Mouse (Mus musculus) liver, embryonic 14.5 days (tissue): ENCODE data around the gene Actl10. TPM values are rescaled to one million over a fixed set of nuclear protein-coding genes. Genes with fewer than 3 reads are reported as not detected.

Experiments
- ATAC-seq: fragments of 200-750 bp; cut with Nextera tagmentation; 2 replicates; pipeline ENCODE4 v1.8.0; 2017; ENCODE audit warnings: moderate number of reproducible peaks, mild to moderate bottlenecking, moderate library complexity; ENCODE audit not compliant: insufficient read depth
- DNase-seq, 3 experiments: peaks; one replicate each; pipeline ENCODE4 v3.0.0-alpha.2; 2012 to 2013; ENCODE audit warnings: low read depth in 3 of 3, low spot score in 3 of 3
- H3K27ac ChIP-seq: fragments of 300-500 bp; sonication (generic); 2 replicates; pipeline ENCODE4 v1.5.1; 2014; ENCODE audit warnings: moderate library complexity, mild to moderate bottlenecking, control low read depth, inconsistent platforms
- H3K27me3 ChIP-seq: fragments of 300-500 bp; sonication (generic); 2 replicates; pipeline ENCODE4 v1.6.1; 2014; ENCODE audit warnings: mild to moderate bottlenecking, low read length, moderate library complexity; ENCODE audit not compliant: control insufficient read depth, insufficient read depth
- H3K36me3 ChIP-seq: fragments of 300-500 bp; sonication (generic); replicated peaks from 2 replicates; pipeline ENCODE4 v1.6.1; 2014; ENCODE audit warnings: low read depth; ENCODE audit not compliant: control insufficient read depth, insufficient read depth
- H3K4me1 ChIP-seq, 2 experiments: fragments of 200-500 bp in 1 of 2; fragments of 300-500 bp in 1 of 2; sonication (generic) in 1 of 2; replicated peaks; 2 replicates each; pipeline ENCODE4 v1.6.1; 2012 to 2014; ENCODE audit warnings: antibody characterized with exemption in 1 of 2, inconsistent platforms in 1 of 2, low read length in 1 of 2; ENCODE audit not compliant: control insufficient read depth in 2 of 2, insufficient read depth in 2 of 2
- H3K4me2 ChIP-seq: fragments of 300-500 bp; sonication (generic); 2 replicates; pipeline ENCODE4 v1.6.1; 2014; ENCODE audit warnings: low read depth, mild to moderate bottlenecking, control low read depth, moderate library complexity
- H3K4me3 ChIP-seq, 2 experiments: fragments of 200-500 bp in 1 of 2; fragments of 300-500 bp in 1 of 2; sonication (generic) in 1 of 2; 2 replicates each; pipeline ENCODE4 v1.5.1; 2012 to 2014; ENCODE audit warnings: low read depth in 2 of 2, low read length in 2 of 2, mild to moderate bottlenecking in 2 of 2, control low read depth in 1 of 2, inconsistent platforms in 1 of 2, moderate library complexity in 1 of 2; ENCODE audit not compliant: insufficient read depth in 1 of 2
- H3K9ac ChIP-seq: fragments of 300-500 bp; sonication (generic); replicated peaks from 2 replicates; pipeline ENCODE4 v1.6.1; 2014; ENCODE audit warnings: mild to moderate bottlenecking, control low read depth, moderate library complexity
- H3K9me3 ChIP-seq: fragments of 300-500 bp; sonication (generic); 2 replicates; pipeline ENCODE4 v1.6.1; 2016; ENCODE audit warnings: low read length, mixed read lengths; ENCODE audit not compliant: control insufficient read depth
- CTCF ChIP-seq: IDR thresholded peaks from 2 replicates; pipeline ENCODE4 v1.5.1; 2016; ENCODE audit warnings: antibody characterized with exemption, low read depth, control low read depth
- EP300 ChIP-seq: IDR thresholded peaks from 2 replicates; pipeline ENCODE4 v1.6.1; 2016; ENCODE audit warnings: antibody characterized with exemption, low read depth
- WGBS: fragments of 180-500 bp; shearing (Covaris S2); extraction: QIAGEN DNeasy Blood & Tissue Kit; methylation state at CpG from one replicate; pipeline ENCODE4 v1.1.7; 2014; ENCODE audit not compliant: insufficient replicate concordance; 5-methylcytosine and 5-hydroxymethylcytosine counted together
- polyA plus RNA-seq, 2 experiments: library from polyadenylated mRNA; depleted of rRNA in 1 of 2; stranded (reverse) in 1 of 2; unstranded in 1 of 2; fragments of >200 nt; fragmentation: Nextera tagmentation in 1 of 2; extraction: Ambion mirVana in 1 of 2; gene quantifications; 2 replicates each; pipeline versions ENCODE4 v1.2.1 to v1.2.3; 2012 to 2014

Actl10 gene
- polyA plus RNA-seq, 2 experiments, result not detected

- DNase-seq (no peak), ATAC-seq (no peak)
- WGBS, result 85% methylated on average over 3 of the region's 3 CpGs
- Histone ChIP-seq H3K27me3 (no peaks in the 10 kb centered on the region), H3K9ac (no peak overlapping the region), H3K4me1 (peaks cover 0 to 6% of the 10 kb centered on the region in 2 experiments; a peak in 1 of 4 replicates), H3K36me3 (no peaks in the 10 kb centered on the region; the same call in 1 of the 2 replicates), H3K4me3 (no peak overlapping the region), H3K9me3 (no peaks in the 10 kb centered on the region), H3K4me2 (no peak overlapping the region), H3K27ac (no peak overlapping the region)
- TF ChIP-seq EP300, result no peak
- TF ChIP-seq CTCF, result no peak
Observed at GRCm38 (mm10) chr2:154597399-154597798, 45.8 kb downstream of the Actl10 start.

DNA sequence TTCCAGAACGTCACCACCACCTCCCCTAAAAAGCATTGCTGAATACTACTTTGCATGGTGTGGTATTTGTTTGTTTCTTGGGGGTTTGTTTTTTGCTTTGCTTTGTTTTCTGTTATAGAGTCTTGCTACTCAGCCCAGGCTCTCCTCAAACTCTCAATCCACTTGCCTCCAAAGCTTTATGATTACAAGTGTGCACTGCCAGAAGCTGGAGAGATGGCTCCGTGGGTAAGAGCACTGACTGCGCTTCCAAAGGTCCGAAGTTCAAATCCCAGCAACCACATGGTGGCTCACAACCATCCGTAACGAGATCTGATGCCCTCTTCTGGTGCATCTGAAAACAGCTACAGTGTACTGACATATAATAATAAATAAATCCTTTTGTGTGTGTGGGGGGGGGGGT is 49.0 kb downstream of the Actl10 start:
- Histone ChIP-seq H3K36me3 (no peaks in the 10 kb centered on the region; the same call in 1 of the 2 replicates), H3K9ac (no peak overlapping the region), H3K4me2 (no peak overlapping the region), H3K4me3 (no peak overlapping the region), H3K4me1 (peaks cover 14 to 21% of the 10 kb centered on the region in 2 experiments), H3K9me3 (no peaks in the 10 kb centered on the region), H3K27me3 (no peaks in the 10 kb centered on the region), H3K27ac (no peak overlapping the region)
- ATAC-seq, result no peak
- DNase-seq, result no peak
- 57% methylated on average over 6 of the region's 6 CpGs for WGBS
- TF ChIP-seq CTCF, result peak; percentile 26
- no peak for TF ChIP-seq EP300

DNA sequence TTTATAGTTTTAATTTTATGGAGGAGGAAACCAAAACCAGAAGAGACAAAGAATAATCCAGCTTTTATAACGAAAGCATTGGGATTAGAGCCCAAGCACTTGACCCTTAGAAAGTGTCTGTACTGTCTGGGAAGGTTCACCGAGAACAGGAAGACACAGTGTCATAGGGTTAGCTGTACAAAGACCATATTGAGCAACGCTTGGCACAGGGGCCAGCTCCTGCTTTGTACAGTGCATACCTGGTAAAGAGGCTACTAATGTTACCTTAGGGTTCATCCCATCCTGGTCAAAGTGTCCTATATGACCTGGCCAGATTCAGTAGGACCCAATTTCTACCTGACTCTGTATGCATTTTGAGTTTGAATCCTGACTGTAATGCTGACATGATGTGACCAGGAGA is 49.7 kb downstream of the Actl10 start:
- peak overlapping the region; percentile 13; the same call in 1 of the 2 replicates for H3K4me2 ChIP-seq
- no peak overlapping the region for H3K27ac ChIP-seq
- peaks cover 14 to 21% of the 10 kb centered on the region in 2 experiments for H3K4me1 ChIP-seq
- ATAC-seq (no peak), DNase-seq (no peak)
- H3K4me3 ChIP-seq, result no peak overlapping the region
- no peaks in the 10 kb centered on the region for H3K36me3 ChIP-seq
- no peaks in the 10 kb centered on the region for H3K9me3 ChIP-seq
- no peaks in the 10 kb centered on the region for H3K27me3 ChIP-seq
- TF ChIP-seq CTCF (no peak), EP300 (no peak)
- no peak overlapping the region for H3K9ac ChIP-seq
- 68% methylated on average over 3 of the region's 3 CpGs for WGBS

Other genes with a start within 250 kb of the Actl10 start
- not detected in 2 replicates for gene Bpifb9b, start 244.5 kb upstream of the Actl10 start, polyA plus RNA-seq (2012; rRNA removed)
- not detected in 2 replicates for gene Bpifb9b, start 244.5 kb upstream of the Actl10 start, polyA plus RNA-seq (2014; fragmentation: Nextera tagmentation; extraction: Ambion mirVana)
- gene Cdk5rap1, start 178.8 kb upstream of the Actl10 start, polyA plus RNA-seq (2012; rRNA removed), result 7.5 and 10.0 TPM in 2 replicates
- gene Cdk5rap1, start 178.8 kb upstream of the Actl10 start, polyA plus RNA-seq (2014; fragmentation: Nextera tagmentation; extraction: Ambion mirVana), result 4.2 and 9.5 TPM in 2 replicates
- gene Snta1, start 143.7 kb upstream of the Actl10 start, polyA plus RNA-seq (2012; rRNA removed), result 1.5 and 1.6 TPM in 2 replicates
- gene Snta1, start 143.7 kb upstream of the Actl10 start, polyA plus RNA-seq (2014; fragmentation: Nextera tagmentation; extraction: Ambion mirVana), result 0.64 and 0.70 TPM in 2 replicates
- 3.2 and 4.1 TPM in 2 replicates for gene Cbfa2t2, start 115.3 kb upstream of the Actl10 start, polyA plus RNA-seq (2012; rRNA removed)
- gene Cbfa2t2, start 115.3 kb upstream of the Actl10 start, polyA plus RNA-seq (2014; fragmentation: Nextera tagmentation; extraction: Ambion mirVana), result 5.3 and 5.8 TPM in 2 replicates
- 1.3 TPM in 2 replicates for gene 1700003F12Rik, start 4.7 kb upstream of the Actl10 start, polyA plus RNA-seq (2012; rRNA removed)
- gene 1700003F12Rik, start 4.7 kb upstream of the Actl10 start, polyA plus RNA-seq (2014; fragmentation: Nextera tagmentation; extraction: Ambion mirVana), result 0.90 and 1.1 TPM in 2 replicates
- gene Necab3, start 7.1 kb downstream of the Actl10 start, polyA plus RNA-seq (2012; rRNA removed), result 0.80 and 1.7 TPM in 2 replicates
- gene Necab3, start 7.1 kb downstream of the Actl10 start, polyA plus RNA-seq (2014; fragmentation: Nextera tagmentation; extraction: Ambion mirVana), result 0.87 and 0.96 TPM in 2 replicates
- gene E2f1, start 18.1 kb downstream of the Actl10 start, polyA plus RNA-seq (2012; rRNA removed), result 26.2 and 26.4 TPM in 2 replicates
- gene E2f1, start 18.1 kb downstream of the Actl10 start, polyA plus RNA-seq (2014; fragmentation: Nextera tagmentation; extraction: Ambion mirVana), result 6.0 and 7.6 TPM in 2 replicates
- 18.7 and 27.6 TPM in 2 replicates for gene Pxmp4, start 51.9 kb downstream of the Actl10 start, polyA plus RNA-seq (2012; rRNA removed)
- gene Pxmp4, start 51.9 kb downstream of the Actl10 start, polyA plus RNA-seq (2014; fragmentation: Nextera tagmentation; extraction: Ambion mirVana), result 30.2 and 35.4 TPM in 2 replicates
- gene Zfp341, start 61.5 kb downstream of the Actl10 start, polyA plus RNA-seq (2012; rRNA removed), result 3.6 and 3.9 TPM in 2 replicates
- gene Zfp341, start 61.5 kb downstream of the Actl10 start, polyA plus RNA-seq (2014; fragmentation: Nextera tagmentation; extraction: Ambion mirVana), result 1.1 and 2.2 TPM in 2 replicates
- gene 4930519P11Rik, start 61.7 kb downstream of the Actl10 start, polyA plus RNA-seq (2012; rRNA removed), result 0.35 TPM in 1 of 2 replicates, not detected in the other
- 0.32 TPM in 1 of 2 replicates, not detected in the other for gene 4930519P11Rik, start 61.7 kb downstream of the Actl10 start, polyA plus RNA-seq (2014; fragmentation: Nextera tagmentation; extraction: Ambion mirVana)
- gene Chmp4b, start 99.9 kb downstream of the Actl10 start, polyA plus RNA-seq (2012; rRNA removed), result 48.0 and 84.2 TPM in 2 replicates
- gene Chmp4b, start 99.9 kb downstream of the Actl10 start, polyA plus RNA-seq (2014; fragmentation: Nextera tagmentation; extraction: Ambion mirVana), result 8.1 and 9.1 TPM in 2 replicates
- gene Gm14214, start 218.3 kb downstream of the Actl10 start, polyA plus RNA-seq (2012; rRNA removed), result not detected in 2 replicates
- not detected in 2 replicates for gene Gm14214, start 218.3 kb downstream of the Actl10 start, polyA plus RNA-seq (2014; fragmentation: Nextera tagmentation; extraction: Ambion mirVana)
- 204 and 237 TPM in 2 replicates for gene Raly, start 239.3 kb downstream of the Actl10 start, polyA plus RNA-seq (2012; rRNA removed)
- 35.9 and 37.4 TPM in 2 replicates for gene Raly, start 239.3 kb downstream of the Actl10 start, polyA plus RNA-seq (2014; fragmentation: Nextera tagmentation; extraction: Ambion mirVana)
- gene a, start 239.6 kb downstream of the Actl10 start, polyA plus RNA-seq (2012; rRNA removed), result 0.25 TPM in 1 of 2 replicates, not detected in the other
- 0.36 TPM in 1 of 2 replicates, not detected in the other for gene a, start 239.6 kb downstream of the Actl10 start, polyA plus RNA-seq (2014; fragmentation: Nextera tagmentation; extraction: Ambion mirVana)